Mouse (Mus musculus) kidney, adult 2 months (tissue): Measurements from ENCODE around the gene Tfip11.

ENCODE experiments used
- CTCF ChIP-seq: fragments of 200-500 bp; conservative IDR thresholded peaks from 2 replicates; pipeline ENCODE4 v1.5.1; 2011; ENCODE audit warnings: low read depth, mild to moderate bottlenecking, control low read depth, low read length, moderate library complexity, mixed read lengths; ENCODE audit not compliant: insufficient read depth, insufficient read length
- POLR2A ChIP-seq: fragments of 200-500 bp; IDR thresholded peaks from one replicate; pipeline ENCODE4 v1.6.1; 2011; ENCODE audit warnings: low read depth, low read length, control low read depth

- TF ChIP-seq CTCF = no peak
- no peak for TF ChIP-seq POLR2A
Measured at GRCm38 (mm10) chr5:112289236-112289635, 36.9 kb upstream of the Tfip11 start.
